Mouse (Mus musculus) frontal cortex, adult 2 months (tissue): ENCODE measurements at regions not wholly inside any gene's neighbourhood (a gene's known extent, or its start where the extent isn't known, plus 50 kb on each side); places are given as distances from the start of the nearest gene placed in this dataset.

Source experiments
- DNase-seq, 2 experiments: peaks; one replicate each; pipeline ENCODE4 v3.0.0; 2022; ENCODE audit warnings: low spot score in 1 of 2; ENCODE audit errors: extremely low spot score in 1 of 2

GRCm38 (mm10) chr19:48090393-48090792 is 115.4 kb upstream of the Sorcs3 start:
- peak in 1 of 2 experiments; percentile 74 for DNase-seq

GRCm38 (mm10) chr19:48097363-48097762 is 108.5 kb upstream of the Sorcs3 start:
- DNase-seq, result peak; percentile 46 to 78

- DNase-seq, result peak; percentile 78 to 86
These were observed 107.8 kb upstream of the Sorcs3 start for GRCm38 (mm10) chr19:48097942-48098596.

- DNase-seq, result peak in 1 of 2 experiments; percentile 53
These were observed 104.8 kb upstream of the Sorcs3 start for GRCm38 (mm10) chr19:48100991-48101390.

- DNase-seq, result no peak
These were observed 90.7 kb upstream of the Sorcs3 start for GRCm38 (mm10) chr19:48115155-48115554.

GRCm38 (mm10) chr19:48115728-48116127 is 90.1 kb upstream of the Sorcs3 start:
- DNase-seq, result no peak

- no peak for DNase-seq
These were observed 89.1 kb upstream of the Sorcs3 start for GRCm38 (mm10) chr19:48116689-48117088.

- peak in 1 of 2 experiments; percentile 20 for DNase-seq
These were observed 88.2 kb upstream of the Sorcs3 start for GRCm38 (mm10) chr19:48117646-48118045.

- DNase-seq, result no peak
These were observed 83.5 kb upstream of the Sorcs3 start for GRCm38 (mm10) chr19:48122281-48122680.

- peak in 1 of 2 experiments; percentile 58 for DNase-seq
These were observed 82.0 kb upstream of the Sorcs3 start for GRCm38 (mm10) chr19:48123777-48124176.

GRCm38 (mm10) chr19:48125731-48126130 is 80.1 kb upstream of the Sorcs3 start:
- no peak for DNase-seq

GRCm38 (mm10) chr19:48128089-48128488 is 77.7 kb upstream of the Sorcs3 start:
- DNase-seq, result peak in 1 of 2 experiments; percentile 44

- DNase-seq, result no peak
These were observed 69.6 kb upstream of the Sorcs3 start for GRCm38 (mm10) chr19:48136231-48136630.

GRCm38 (mm10) chr19:48144129-48144528 is 61.7 kb upstream of the Sorcs3 start:
- peak; percentile 50 to 88 for DNase-seq
